Mouse (Mus musculus): Measurements from ENCODE around the gene Dnajc9. TPM values are rescaled to one million over a fixed set of nuclear protein-coding genes. Genes with fewer than 3 reads are reported as not detected.

Gene Dnajc9
- polyA plus RNA-seq, 1 experiment = 28.2 TPM

DNA sequence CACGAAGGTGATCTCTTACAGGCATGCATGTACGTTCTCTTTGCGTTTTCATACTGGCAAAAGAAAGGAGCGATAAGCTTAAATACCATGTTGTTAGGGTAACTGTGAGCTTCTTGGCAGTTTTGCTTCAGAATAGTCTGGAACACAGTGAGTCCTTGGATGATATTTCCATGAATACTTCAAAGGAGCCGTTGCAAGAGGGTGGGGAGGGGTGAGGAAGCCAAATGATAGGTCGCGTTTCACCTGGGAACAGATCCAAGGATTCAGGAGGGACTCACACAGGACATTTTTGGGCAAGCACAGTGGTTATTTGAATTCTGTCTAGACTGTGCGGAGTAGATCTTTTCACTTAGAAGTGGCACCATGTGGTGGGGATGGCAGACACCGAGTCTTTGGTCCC is 8.5 kb upstream of the Dnajc9 start:
- no peaks in the 10 kb centered on the region for H3K9me3 ChIP-seq (ENCODE audit: control insufficient read depth, low read length)
- H3K4me1 ChIP-seq (ENCODE audit: control insufficient read depth) = peaks cover 17% of the 10 kb centered on the region
- no peak for TF ChIP-seq GATA1 (IDR thresholded peaks at IDR 0.05; ENCODE audit: low read length)
- TF ChIP-seq TAL1 (IDR thresholded peaks at IDR 0.05; ENCODE audit: low read length) = no peak
- H3K4me3 ChIP-seq (replicated peaks) = no peak overlapping the region
- H3K27me3 ChIP-seq (ENCODE audit: control insufficient read depth) = no peaks in the 10 kb centered on the region
- H3K36me3 ChIP-seq (ENCODE audit: control insufficient read depth) = no peaks in the 10 kb centered on the region; the same call in 1 of the 2 replicates

DNA sequence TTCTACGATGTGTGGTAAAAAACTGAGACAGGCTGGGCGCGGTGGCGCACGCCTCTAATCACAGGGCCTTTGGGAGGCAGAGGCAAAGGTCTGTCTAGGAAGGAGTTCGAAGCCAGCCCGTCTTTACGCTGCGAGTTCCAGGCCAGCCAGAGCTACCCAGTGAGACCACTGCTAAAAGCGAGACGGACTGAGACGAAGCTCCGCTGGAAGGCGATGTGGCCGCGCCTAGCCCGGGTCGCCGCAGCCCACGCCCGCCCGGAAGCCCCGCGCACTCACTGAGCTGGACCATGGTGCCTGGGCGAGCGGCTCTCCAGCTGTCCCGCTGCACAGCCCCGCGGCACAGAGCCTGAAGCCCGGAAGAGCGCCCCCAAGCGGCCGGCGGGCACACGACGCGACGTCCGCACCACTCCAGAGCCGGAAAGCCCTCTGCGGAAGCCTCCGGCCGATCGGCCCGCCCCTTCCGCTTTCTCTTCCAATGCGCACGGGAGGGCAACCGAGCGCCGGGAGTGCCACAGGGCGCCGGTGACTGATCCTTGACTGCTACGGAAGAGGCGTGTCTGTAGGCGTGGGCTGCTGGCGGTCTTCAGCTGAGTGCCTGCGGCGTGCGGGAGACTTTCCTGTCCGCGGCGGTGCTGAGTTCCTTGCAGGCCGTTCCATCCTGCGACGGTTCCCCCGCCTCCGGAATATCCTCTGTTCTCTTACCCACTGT is 4.6 kb upstream of the Dnajc9 start, which contains the start of gene Mrps16:
Gene Mrps16 (minus strand): TSS at position 430 of the 709 bp plus-strand sequence.
- H3K9me3 ChIP-seq (ENCODE audit: control insufficient read depth, low read length) = no peaks in the 10 kb centered on the region

DNA sequence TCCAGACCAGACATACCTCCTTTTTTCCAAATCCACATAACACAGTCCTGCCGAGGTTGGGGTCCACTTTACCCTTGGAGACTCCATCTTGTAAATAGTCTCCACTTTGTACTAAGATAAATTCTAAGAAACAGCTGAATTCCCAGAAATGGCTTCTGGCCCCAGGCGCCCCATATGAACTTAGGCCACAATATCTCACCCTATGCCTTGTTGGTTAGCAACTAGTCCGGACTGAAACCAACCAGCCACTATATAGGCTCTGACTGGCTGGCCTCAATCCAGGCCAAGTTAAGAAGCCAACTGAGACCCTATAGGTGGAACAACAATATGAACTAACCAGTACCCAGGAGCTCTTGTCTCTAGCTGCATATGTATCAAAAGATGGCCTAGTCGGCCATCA is 3.6 kb upstream of the Dnajc9 start:
- Histone ChIP-seq H3K27me3 (ENCODE audit: control insufficient read depth) (no peaks in the 10 kb centered on the region), H3K36me3 (ENCODE audit: control insufficient read depth) (peaks cover 31% of the 10 kb centered on the region), H3K4me3 (replicated peaks) (peak overlapping the region; percentile 40), H3K9me3 (ENCODE audit: control insufficient read depth, low read length) (no peaks in the 10 kb centered on the region), H3K4me1 (ENCODE audit: control insufficient read depth) (peaks cover 42% of the 10 kb centered on the region)
- TF ChIP-seq TAL1 (IDR thresholded peaks at IDR 0.05; ENCODE audit: low read length) (no peak), GATA1 (IDR thresholded peaks at IDR 0.05; ENCODE audit: low read length) (no peak)

More for the DNA sequence above, 4.6 kb upstream of the Dnajc9 start, which contains the start of gene Mrps16:
- no peaks in the 10 kb centered on the region for H3K27me3 ChIP-seq (ENCODE audit: control insufficient read depth)
- TF ChIP-seq GATA1 (IDR thresholded peaks at IDR 0.05; ENCODE audit: low read length) (no peak), TAL1 (IDR thresholded peaks at IDR 0.05; ENCODE audit: low read length) (no peak)
- H3K4me3 ChIP-seq (replicated peaks) = peak within 1 kb of the TSS; percentile 70
- peaks cover 24% of the 10 kb centered on the region for H3K36me3 ChIP-seq (ENCODE audit: control insufficient read depth)
- H3K4me1 ChIP-seq (ENCODE audit: control insufficient read depth) = peaks cover 35% of the 10 kb centered on the region

DNA sequence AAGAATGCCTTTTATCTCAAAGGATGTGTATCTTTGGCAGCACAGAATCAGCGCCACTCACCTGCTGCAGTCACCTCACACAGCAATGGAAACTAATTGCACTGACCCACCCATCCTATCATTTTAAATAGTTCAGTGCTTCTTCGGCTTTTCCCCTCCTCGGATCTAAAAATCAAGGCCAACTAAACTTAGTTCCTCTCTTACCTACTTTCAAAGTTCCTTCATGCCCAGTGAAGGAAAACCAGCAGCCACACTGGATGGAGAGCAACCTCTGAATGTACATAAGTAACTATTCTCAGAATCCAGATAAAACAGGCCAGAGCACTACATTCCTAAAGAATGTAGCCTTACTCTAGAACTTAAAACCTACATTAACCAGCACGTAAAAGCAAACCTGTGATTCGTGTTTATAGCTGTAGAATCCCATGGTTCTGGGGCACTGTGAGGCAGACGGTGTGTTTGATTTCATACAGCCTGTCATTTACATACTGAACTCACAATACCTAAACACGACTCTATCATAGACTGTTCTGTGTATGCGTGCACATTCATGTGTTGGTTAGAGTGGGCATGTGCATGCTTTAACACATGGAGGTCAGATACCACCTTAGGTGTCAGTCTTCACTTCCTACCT is 853 bp upstream of the Dnajc9 start:
- H3K9me3 ChIP-seq (ENCODE audit: control insufficient read depth, low read length) = no peaks in the 10 kb centered on the region
- peaks cover 59% of the 10 kb centered on the region for H3K36me3 ChIP-seq (ENCODE audit: control insufficient read depth)
- no peaks in the 10 kb centered on the region for H3K27me3 ChIP-seq (ENCODE audit: control insufficient read depth)
- peaks cover 60% of the 10 kb centered on the region for H3K4me1 ChIP-seq (ENCODE audit: control insufficient read depth)
- peak overlapping the region; percentile 97 for H3K4me3 ChIP-seq (replicated peaks)
- no peak for TF ChIP-seq GATA1 (IDR thresholded peaks at IDR 0.05; ENCODE audit: low read length)
- TF ChIP-seq TAL1 (IDR thresholded peaks at IDR 0.05; ENCODE audit: low read length) = no peak

DNA sequence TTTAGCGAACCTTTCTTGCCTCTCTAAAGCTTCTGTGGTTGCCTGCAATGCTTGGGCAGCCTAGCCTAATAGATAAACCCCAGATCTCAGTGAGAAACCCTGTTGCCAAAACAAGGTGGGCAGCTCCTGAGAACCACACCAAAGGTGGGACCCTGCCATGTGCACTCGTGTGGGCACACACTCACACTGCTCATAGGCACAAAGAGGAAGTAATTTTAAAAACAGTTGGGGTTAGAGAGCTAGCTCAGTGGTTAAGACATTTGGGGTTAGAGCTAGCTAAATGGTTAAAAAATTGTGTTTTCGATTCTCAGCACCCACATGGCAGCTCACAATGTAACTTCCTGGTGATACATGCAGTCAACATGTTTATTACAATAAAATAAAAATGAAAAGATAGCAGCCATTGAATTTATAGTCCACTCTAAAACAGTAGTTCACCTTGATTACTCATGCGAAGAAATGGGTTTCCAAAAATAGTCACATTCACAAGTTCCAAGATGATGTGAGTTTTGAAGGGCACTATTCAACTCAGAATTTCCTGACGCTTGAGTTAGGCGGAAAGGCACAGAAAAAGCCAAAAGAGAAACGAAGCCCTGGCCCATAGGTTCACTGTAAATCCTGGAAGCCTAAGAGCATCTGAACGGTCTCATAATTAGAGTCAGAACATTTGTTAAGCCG is 8.8 kb downstream of the Dnajc9 start:
- peaks cover 93% of the 10 kb centered on the region for H3K36me3 ChIP-seq (ENCODE audit: control insufficient read depth)
- no peaks in the 10 kb centered on the region for H3K9me3 ChIP-seq (ENCODE audit: control insufficient read depth, low read length)
- H3K4me3 ChIP-seq (replicated peaks) = no peak overlapping the region
- no peaks in the 10 kb centered on the region for H3K27me3 ChIP-seq (ENCODE audit: control insufficient read depth)
- TF ChIP-seq TAL1 (IDR thresholded peaks at IDR 0.05; ENCODE audit: low read length) (no peak), GATA1 (IDR thresholded peaks at IDR 0.05; ENCODE audit: low read length) (no peak)
- H3K4me1 ChIP-seq (ENCODE audit: control insufficient read depth) = peaks cover 13% of the 10 kb centered on the region

DNA sequence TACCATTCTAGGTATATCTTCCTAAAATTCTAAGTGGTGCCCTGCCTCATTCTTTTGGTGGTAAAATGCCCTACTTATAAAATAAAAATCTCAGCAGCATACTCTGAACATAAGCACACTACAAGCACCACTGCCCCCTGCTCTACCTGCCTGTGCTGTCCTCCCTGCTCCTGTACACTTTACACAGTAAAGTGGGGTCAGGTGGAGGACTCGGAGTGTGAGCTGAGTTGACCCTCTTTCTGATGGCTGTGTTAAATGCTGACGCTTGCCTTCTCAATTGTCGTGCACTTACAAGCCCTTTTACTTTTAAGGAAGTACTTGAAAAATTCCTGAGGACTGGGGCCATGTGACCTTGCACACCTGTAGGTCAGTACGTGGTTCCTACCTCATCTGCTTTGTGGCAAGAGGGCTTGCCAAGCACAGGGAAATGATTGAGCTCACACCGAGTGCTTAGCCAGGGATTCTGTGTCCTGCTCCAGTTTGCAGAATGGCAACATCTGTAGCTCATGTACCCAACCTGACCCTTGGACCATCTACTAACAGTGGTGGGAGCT is 9.5 kb downstream of the Dnajc9 start:
- Histone ChIP-seq H3K4me3 (replicated peaks) (no peak overlapping the region), H3K9me3 (ENCODE audit: control insufficient read depth, low read length) (no peaks in the 10 kb centered on the region), H3K27me3 (ENCODE audit: control insufficient read depth) (no peaks in the 10 kb centered on the region), H3K4me1 (ENCODE audit: control insufficient read depth) (peaks cover 10% of the 10 kb centered on the region), H3K36me3 (ENCODE audit: control insufficient read depth) (peaks cover 90% of the 10 kb centered on the region)
- no peak for TF ChIP-seq TAL1 (IDR thresholded peaks at IDR 0.05; ENCODE audit: low read length)
- no peak for TF ChIP-seq GATA1 (IDR thresholded peaks at IDR 0.05; ENCODE audit: low read length)

DNA sequence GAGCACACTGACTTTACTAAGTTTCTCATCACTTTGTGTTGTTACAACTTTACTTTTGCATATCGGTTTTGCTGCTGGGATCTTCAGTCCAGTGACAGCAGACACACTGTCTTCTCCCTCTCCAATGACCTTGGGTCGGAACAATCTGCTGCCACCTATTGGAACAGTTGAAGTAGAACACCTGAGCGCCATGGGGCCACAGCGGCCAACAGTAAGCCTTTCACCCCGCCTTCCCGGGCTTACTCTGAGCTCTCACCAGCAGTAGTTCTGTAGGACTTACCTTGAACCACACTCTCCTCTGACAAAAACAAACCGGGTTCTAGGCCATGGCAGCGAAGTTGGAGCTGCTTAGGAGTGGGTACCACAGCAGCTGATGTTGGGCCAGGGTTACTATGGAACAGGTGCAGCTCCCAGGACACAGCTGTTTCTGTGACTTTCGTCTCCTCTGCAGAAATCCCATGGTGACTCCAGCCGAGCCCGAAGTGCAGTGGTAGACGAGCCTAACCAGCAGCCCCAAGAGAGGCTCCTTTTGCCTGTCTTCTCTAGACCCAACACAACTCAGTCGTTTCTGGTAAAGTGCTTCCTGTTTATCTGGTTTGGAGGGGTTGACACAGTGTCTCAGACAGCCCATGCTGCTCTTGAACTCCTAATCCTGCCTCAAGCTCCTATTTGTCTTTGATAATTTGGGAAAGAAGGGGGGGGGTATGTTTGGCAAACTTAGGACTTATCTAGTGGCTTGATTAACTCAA is 10.2 kb downstream of the Dnajc9 start:
- Histone ChIP-seq H3K9me3 (ENCODE audit: control insufficient read depth, low read length) (no peaks in the 10 kb centered on the region), H3K4me1 (ENCODE audit: control insufficient read depth) (peaks cover 10% of the 10 kb centered on the region), H3K36me3 (ENCODE audit: control insufficient read depth) (peaks cover 89% of the 10 kb centered on the region), H3K4me3 (replicated peaks) (no peak overlapping the region), H3K27me3 (ENCODE audit: control insufficient read depth) (no peaks in the 10 kb centered on the region)
- no peak for TF ChIP-seq GATA1 (IDR thresholded peaks at IDR 0.05; ENCODE audit: low read length)
- TF ChIP-seq TAL1 (IDR thresholded peaks at IDR 0.05; ENCODE audit: low read length) = no peak

DNA sequence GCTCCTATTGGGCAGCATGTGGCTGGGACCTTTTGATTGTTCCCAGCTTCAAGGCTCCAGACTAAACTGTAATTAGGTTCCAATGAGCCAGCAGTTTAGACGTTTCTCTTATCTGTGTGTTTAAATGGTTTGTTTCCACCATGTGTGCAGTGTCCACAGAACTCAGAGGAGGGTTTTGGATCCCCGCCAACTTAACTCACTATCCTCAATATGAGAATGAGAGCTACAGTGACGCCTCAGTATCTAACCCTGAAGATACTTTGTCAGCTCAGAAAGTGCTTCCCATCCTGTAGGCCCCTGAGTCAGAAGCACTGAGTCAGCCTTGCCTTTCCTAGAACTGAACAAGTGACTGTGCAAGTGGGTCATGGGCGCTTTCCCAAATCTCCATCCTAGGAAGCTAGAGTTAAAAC is 11.6 kb downstream of the Dnajc9 start:
- Histone ChIP-seq H3K36me3 (ENCODE audit: control insufficient read depth) (peaks cover 85% of the 10 kb centered on the region), H3K4me3 (replicated peaks) (no peak overlapping the region)

More for the DNA sequence above, 11.6 kb downstream of the Dnajc9 start:
- no peaks in the 10 kb centered on the region for H3K27me3 ChIP-seq (ENCODE audit: control insufficient read depth)
- TF ChIP-seq TAL1 (IDR thresholded peaks at IDR 0.05; ENCODE audit: low read length) = no peak
- no peak for TF ChIP-seq GATA1 (IDR thresholded peaks at IDR 0.05; ENCODE audit: low read length)
- H3K9me3 ChIP-seq (ENCODE audit: control insufficient read depth, low read length) = no peaks in the 10 kb centered on the region
- H3K4me1 ChIP-seq (ENCODE audit: control insufficient read depth) = peaks cover 10% of the 10 kb centered on the region

Data from erythroblast, embryonic 14.5 days (primary cell).